Mouse (Mus musculus): ENCODE data around the gene Sae1. TPM values are rescaled to one million over a fixed set of nuclear protein-coding genes. Genes with fewer than 3 reads are reported as not detected.
A peak's percentile ranks its signal among the peaks of the same experiment; 100 is the strongest.

The Sae1 gene
- total and polyA plus RNA-seq, 3 experiments: 182 to 287 TPM; not detected in 1

- Histone ChIP-seq H3K9ac (ENCODE audit: control insufficient read depth, low read depth, low read length, poor library complexity, severe bottlenecking) (peak overlapping the region; percentile 75), H3K79me2 (ENCODE audit: control insufficient read depth, insufficient read depth, low read length, poor library complexity) (peaks cover 14% of the 10 kb centered on the region), H3K4me1 (ENCODE audit: control insufficient read depth in 1 of 2, insufficient read depth in 2 of 2, low read length in 2 of 2) (peaks cover 4 to 11% of the 10 kb centered on the region in 2 experiments; a peak in 3 of 4 replicates), H3K9me3 (replicated peaks; ENCODE audit: insufficient read depth, low read length) (no peaks in the 10 kb centered on the region), H3K36me3 (ENCODE audit: control insufficient read depth in 1 of 2, insufficient read depth in 2 of 2, low read length in 2 of 2) (peaks cover 0 to 3% of the 10 kb centered on the region in 2 experiments; a peak in 2 of 4 replicates), H3K27me3 (ENCODE audit: control insufficient read depth in 1 of 2, insufficient read depth in 2 of 2, low read length in 2 of 2) (no peaks in the 10 kb centered on the region), H3K27ac (ENCODE audit: control insufficient read depth, low read depth, low read length) (peak overlapping the region; percentile 32; the same call in 1 of the 2 replicates), H3K4me3 (ENCODE audit: control insufficient read depth in 1 of 2, insufficient read depth in 1 of 2, low read depth in 2 of 2, low read length in 2 of 2) (peak overlapping the region; percentile 54 to 57; a peak in 3 of 4 replicates)
- no peak for DNase-seq (ENCODE audit: low read depth, low spot score)
- TF ChIP-seq NELFE (IDR thresholded peaks at IDR 0.05; ENCODE audit: low read depth, low read length): no peak; the same call in 1 of the 2 replicates
- TF ChIP-seq ZNF384 (IDR thresholded peaks at IDR 0.05; ENCODE audit: low read depth, low read length): 0 out of 2 replicates have a peak, but pooled peaks have one; percentile 10
- TF ChIP-seq POLR2A (IDR thresholded peaks at IDR 0.05; ENCODE audit: control insufficient read depth in 1 of 2, insufficient read depth in 1 of 2, low read depth in 1 of 2, low read length in 2 of 2, poor library complexity in 1 of 2): no peak
- TF ChIP-seq ZMIZ1 (IDR thresholded peaks at IDR 0.05; ENCODE audit: low read depth, low read length): no peak
- TF ChIP-seq CHD1 (IDR thresholded peaks at IDR 0.05; ENCODE audit: low read depth, low read length): no peak
- TF ChIP-seq HCFC1 (IDR thresholded peaks at IDR 0.05; ENCODE audit: low read depth, low read length): 0 out of 2 replicates have a peak, but pooled peaks have one; percentile 13
- no peak for TF ChIP-seq GATA1 (IDR thresholded peaks at IDR 0.05; ENCODE audit: low read depth, low read length)
- no peak for TF ChIP-seq SIN3A (IDR thresholded peaks at IDR 0.05; ENCODE audit: low read length)
- no peak for TF ChIP-seq TAL1 (IDR thresholded peaks at IDR 0.05; ENCODE audit: low read length)
- no peak for TF ChIP-seq MYC (IDR thresholded peaks at IDR 0.05; ENCODE audit: low read depth, low read length)
These were observed 73.3 kb downstream of the Sae1 start for GRCm38 (mm10) chr7:16314221-16314775.

- Histone ChIP-seq H3K4me1 (ENCODE audit: control insufficient read depth in 1 of 2, insufficient read depth in 2 of 2, low read length in 2 of 2) (peaks cover 4 to 11% of the 10 kb centered on the region in 2 experiments; a peak in 3 of 4 replicates), H3K9ac (ENCODE audit: control insufficient read depth, low read depth, low read length, poor library complexity, severe bottlenecking) (peak overlapping the region; percentile 88)
These were observed 74.0 kb downstream of the Sae1 start for GRCm38 (mm10) chr7:16313481-16314220.

More at GRCm38 (mm10) chr7:16313481-16314220, 74.0 kb downstream of the Sae1 start:
- H3K36me3 ChIP-seq (ENCODE audit: control insufficient read depth in 1 of 2, insufficient read depth in 2 of 2, low read length in 2 of 2): peaks cover 0 to 3% of the 10 kb centered on the region in 2 experiments; a peak in 2 of 4 replicates
- H3K9me3 ChIP-seq (replicated peaks; ENCODE audit: insufficient read depth, low read length): no peaks in the 10 kb centered on the region
- peak overlapping the region; percentile 65 to 87 for H3K4me3 ChIP-seq (ENCODE audit: control insufficient read depth in 1 of 2, insufficient read depth in 1 of 2, low read depth in 2 of 2, low read length in 2 of 2)
- peak; percentile 77; the same call in 1 of the 2 replicates for TF ChIP-seq POLR2AphosphoS5 (IDR thresholded peaks at IDR 0.05; ENCODE audit: borderline replicate concordance, low read depth, low read length)
- TF ChIP-seq MYC (IDR thresholded peaks at IDR 0.05; ENCODE audit: low read depth, low read length): no peak
- no peak; the same call in 1 of the 2 replicates for TF ChIP-seq GABPA (IDR thresholded peaks at IDR 0.05; ENCODE audit: low read depth, low read length)
- peak; percentile 92 for TF ChIP-seq ZMIZ1 (IDR thresholded peaks at IDR 0.05; ENCODE audit: low read depth, low read length)
- TF ChIP-seq ZKSCAN1 (IDR thresholded peaks at IDR 0.05; ENCODE audit: low read depth, low read length): no peak
- no peak for TF ChIP-seq CHD1 (IDR thresholded peaks at IDR 0.05; ENCODE audit: low read depth, low read length)
- TF ChIP-seq CTCF (IDR thresholded peaks at IDR 0.05 in 2 of 3, conservative IDR thresholded peaks at IDR 0.05 in 1 of 3; ENCODE audit: control insufficient read depth in 1 of 3, insufficient read depth in 1 of 3, low read depth in 2 of 3, low read length in 3 of 3, poor library complexity in 1 of 3, severe bottlenecking in 1 of 3): peak in 2 of 3 experiments; percentile 55 to 75; a peak in 5 of 6 replicates
- peak; percentile 83 for TF ChIP-seq TBP (IDR thresholded peaks at IDR 0.05; ENCODE audit: low read depth, low read length)
- peak; percentile 37; the same call in 1 of the 2 replicates for TF ChIP-seq MXI1 (IDR thresholded peaks at IDR 0.05; ENCODE audit: low read depth, low read length)
- TF ChIP-seq POLR2A (IDR thresholded peaks at IDR 0.05; ENCODE audit: control insufficient read depth in 1 of 2, insufficient read depth in 1 of 2, low read depth in 1 of 2, low read length in 2 of 2, poor library complexity in 1 of 2): peak; percentile 82 to 83
- no peak; the same call in 1 of the 2 replicates for TF ChIP-seq MAX (IDR thresholded peaks at IDR 0.05; ENCODE audit: low read length)
- TF ChIP-seq TCF12 (IDR thresholded peaks at IDR 0.05; ENCODE audit: low read depth, low read length): peak; percentile 34; the same call in 1 of the 2 replicates
- TF ChIP-seq POLR2AphosphoS2 (IDR thresholded peaks at IDR 0.05; ENCODE audit: low read length): peak; percentile 70; the same call in 1 of the 2 replicates
- peak; percentile 97 for TF ChIP-seq MEF2A (IDR thresholded peaks at IDR 0.05; ENCODE audit: extremely low read depth, insufficient replicate concordance, low read depth, low read length, poor library complexity, severe bottlenecking)
- TF ChIP-seq MAZ (IDR thresholded peaks at IDR 0.05; ENCODE audit: low read depth, low read length): 0 out of 2 replicates have a peak, but pooled peaks have one; percentile 27
- peak; percentile 22; the same call in 1 of the 2 replicates for TF ChIP-seq SMC3 (IDR thresholded peaks at IDR 0.05; ENCODE audit: low read depth, low read length)
- TF ChIP-seq EP300 (IDR thresholded peaks at IDR 0.05; ENCODE audit: low read depth in 1 of 2, low read length in 2 of 2): 0 out of 4 replicates have a peak, but pooled peaks of 1 of the 2 experiments have one; percentile 13
- TF ChIP-seq NELFE (IDR thresholded peaks at IDR 0.05; ENCODE audit: low read depth, low read length): peak; percentile 86
- H3K27me3 ChIP-seq (ENCODE audit: control insufficient read depth in 1 of 2, insufficient read depth in 2 of 2, low read length in 2 of 2): no peaks in the 10 kb centered on the region
- H3K79me2 ChIP-seq (ENCODE audit: control insufficient read depth, insufficient read depth, low read length, poor library complexity): peaks cover 14% of the 10 kb centered on the region
- peak overlapping the region; percentile 63 for H3K27ac ChIP-seq (ENCODE audit: control insufficient read depth, low read depth, low read length)
- DNase-seq (ENCODE audit: low read depth, low spot score): peak; percentile 80
